Mouse (Mus musculus) intestine, embryonic 15.5 days (tissue): Measurements from ENCODE around the gene Dlg4. TPM values are rescaled to one million over a fixed set of nuclear protein-coding genes. Genes with fewer than 3 reads are reported as not detected.
A peak's percentile ranks its signal among the peaks of the same experiment; 100 is the strongest.

ENCODE experiments used
- ATAC-seq: fragments of 200-750 bp; cut with Nextera tagmentation; 2 replicates; pipeline ENCODE4 v1.8.0; 2017; ENCODE audit warnings: moderate TSS enrichment, moderate library complexity
- H3K27ac ChIP-seq: fragments of 300-500 bp; sonication (generic); 2 replicates; pipeline ENCODE4 v1.5.1; 2015; ENCODE audit warnings: mild to moderate bottlenecking, inconsistent platforms
- H3K27me3 ChIP-seq: fragments of 300-500 bp; sonication (generic); replicated peaks from 2 replicates; pipeline ENCODE4 v1.6.1; 2015; ENCODE audit warnings: inconsistent platforms
- H3K36me3 ChIP-seq: fragments of 300-500 bp; sonication (generic); 2 replicates; pipeline ENCODE4 v1.6.1; 2015; ENCODE audit warnings: inconsistent platforms
- H3K4me1 ChIP-seq: fragments of 300-500 bp; sonication (generic); replicated peaks from 2 replicates; pipeline ENCODE4 v1.6.1; 2015; ENCODE audit warnings: inconsistent platforms
- H3K4me2 ChIP-seq: fragments of 300-500 bp; sonication (generic); replicated peaks from 2 replicates; pipeline ENCODE4 v1.6.1; 2015; ENCODE audit warnings: mild to moderate bottlenecking, inconsistent platforms
- H3K4me3 ChIP-seq: fragments of 300-500 bp; sonication (generic); replicated peaks from 2 replicates; pipeline ENCODE4 v1.5.1; 2015; ENCODE audit warnings: inconsistent platforms
- H3K9ac ChIP-seq: fragments of 300-500 bp; sonication (generic); 2 replicates; pipeline ENCODE4 v1.6.1; 2015; ENCODE audit warnings: inconsistent platforms
- H3K9me3 ChIP-seq: fragments of 300-500 bp; sonication (generic); 2 replicates; pipeline ENCODE4 v1.6.1; 2016; ENCODE audit warnings: inconsistent platforms
- WGBS: fragments of 180-500 bp; shearing (Covaris S2); methylation state at CpG from one replicate; pipeline ENCODE4 v1.1.7; 2015; 5-methylcytosine and 5-hydroxymethylcytosine counted together
- polyA plus RNA-seq: library from polyadenylated mRNA; unstranded; fragments of >200 nt; fragmentation: Nextera tagmentation; extraction: Ambion mirVana; gene quantifications from 2 replicates; pipeline ENCODE4 v1.2.1, GENCODE M21; 2015

Dlg4 gene
- polyA plus RNA-seq, 1 experiment from 2014 or later: 7.2 TPM

GRCm38 (mm10) chr11:69998567-69999491 lies 17.9 kb upstream of the Dlg4 start:
- Histone ChIP-seq H3K27ac (no peak overlapping the region), H3K9me3 (no peaks in the 10 kb centered on the region), H3K9ac (no peak overlapping the region), H3K4me1 (peaks cover 37% of the 10 kb centered on the region), H3K4me3 (no peak overlapping the region), H3K4me2 (no peak overlapping the region), H3K27me3 (no peaks in the 10 kb centered on the region), H3K36me3 (peaks cover 24% of the 10 kb centered on the region)
- no peak for ATAC-seq
- WGBS: 91% methylated on average over 27 of the region's 27 CpGs

- peaks cover 37% of the 10 kb centered on the region for H3K4me1 ChIP-seq
- H3K4me3 ChIP-seq: no peak overlapping the region
- H3K9ac ChIP-seq: no peak overlapping the region
- H3K4me2 ChIP-seq: peak overlapping the region; percentile 70; the same call in 1 of the 2 replicates
- no peak for ATAC-seq
- H3K9me3 ChIP-seq: no peaks in the 10 kb centered on the region
- peaks cover 21% of the 10 kb centered on the region for H3K36me3 ChIP-seq
- H3K27ac ChIP-seq: peak overlapping the region; percentile 64
- H3K27me3 ChIP-seq: no peaks in the 10 kb centered on the region
- 76% methylated on average over 8 of the region's 8 CpGs for WGBS
These were observed 17.1 kb upstream of the Dlg4 start for GRCm38 (mm10) chr11:69999666-70000065.

- no peaks in the 10 kb centered on the region for H3K9me3 ChIP-seq
- peak within 1 kb of the TSS; percentile 80 for H3K9ac ChIP-seq
- H3K27me3 ChIP-seq: no peaks in the 10 kb centered on the region
- peaks cover 29% of the 10 kb centered on the region for H3K36me3 ChIP-seq
- peak; percentile 69 for ATAC-seq
- peak within 1 kb of the TSS; percentile 84 for H3K4me3 ChIP-seq
- under 1% methylated on average over 48 of the region's 48 CpGs for WGBS
- H3K4me2 ChIP-seq: peak within 1 kb of the TSS; percentile 70
- peak within 1 kb of the TSS; percentile 96 for H3K27ac ChIP-seq
- peaks cover 37% of the 10 kb centered on the region for H3K4me1 ChIP-seq
These were observed 16.3 kb upstream of the Dlg4 start, which contains the start of gene Dvl2 for GRCm38 (mm10) chr11:70000396-70000898. Gene Dvl2 (plus strand): TSS chr11:70000595.

DNA sequence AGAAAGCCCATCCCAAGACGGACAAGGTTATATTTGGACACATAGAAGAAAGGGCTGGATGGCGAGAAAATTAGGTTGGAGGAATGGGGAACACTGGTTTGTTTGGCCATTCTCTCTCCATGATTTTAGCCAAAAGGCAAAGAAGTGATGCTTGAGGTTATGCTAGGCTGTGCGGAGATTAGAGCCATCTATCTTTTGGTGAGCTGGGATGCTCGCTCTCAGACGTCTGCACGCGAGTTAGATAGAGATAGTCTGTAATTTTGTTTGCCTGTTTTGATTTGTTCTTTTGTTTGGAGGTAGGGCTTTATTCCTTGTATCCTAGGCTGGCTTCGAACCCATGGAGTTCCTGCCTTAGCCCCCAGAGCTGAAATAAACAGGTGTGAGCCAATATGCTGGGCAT lies 15.6 kb upstream of the Dlg4 start:
- peak overlapping the region; percentile 80 for H3K9ac ChIP-seq
- peaks cover 37% of the 10 kb centered on the region for H3K4me1 ChIP-seq
- H3K4me3 ChIP-seq: peak overlapping the region; percentile 84
- no peaks in the 10 kb centered on the region for H3K27me3 ChIP-seq
- ATAC-seq: no peak
- peak overlapping the region; percentile 70 for H3K4me2 ChIP-seq
- no peaks in the 10 kb centered on the region for H3K9me3 ChIP-seq
- peak overlapping the region; percentile 96 for H3K27ac ChIP-seq
- H3K36me3 ChIP-seq: peaks cover 31% of the 10 kb centered on the region
- 9% methylated on average over 8 of the region's 8 CpGs for WGBS

GRCm38 (mm10) chr11:70001865-70002264 lies 14.9 kb upstream of the Dlg4 start:
- Histone ChIP-seq H3K4me2 (peak overlapping the region; percentile 70), H3K36me3 (peaks cover 36% of the 10 kb centered on the region), H3K27me3 (no peaks in the 10 kb centered on the region), H3K9ac (no peak overlapping the region), H3K4me1 (peaks cover 37% of the 10 kb centered on the region), H3K9me3 (no peaks in the 10 kb centered on the region), H3K4me3 (peak overlapping the region; percentile 84), H3K27ac (no peak overlapping the region)
- no peak for ATAC-seq

- Histone ChIP-seq H3K36me3 (peaks cover 42% of the 10 kb centered on the region), H3K4me1 (peaks cover 34% of the 10 kb centered on the region), H3K27me3 (no peaks in the 10 kb centered on the region), H3K9me3 (no peaks in the 10 kb centered on the region), H3K4me3 (peak overlapping the region; percentile 84; the same call in 1 of the 2 replicates), H3K4me2 (peak overlapping the region; percentile 70), H3K9ac (no peak overlapping the region), H3K27ac (no peak overlapping the region)
- 84% methylated on average over 2 of the region's 2 CpGs for WGBS
- ATAC-seq: no peak
These were observed 14.3 kb upstream of the Dlg4 start for GRCm38 (mm10) chr11:70002471-70002870.

GRCm38 (mm10) chr11:70005521-70005920 lies 11.2 kb upstream of the Dlg4 start:
- Histone ChIP-seq H3K36me3 (peaks cover 46% of the 10 kb centered on the region), H3K9ac (no peak overlapping the region), H3K4me2 (no peak overlapping the region), H3K27ac (no peak overlapping the region), H3K9me3 (no peaks in the 10 kb centered on the region), H3K27me3 (no peaks in the 10 kb centered on the region), H3K4me1 (peaks cover 16% of the 10 kb centered on the region), H3K4me3 (no peak overlapping the region)
- WGBS: 57% methylated on average over 5 of the region's 5 CpGs
- ATAC-seq: no peak

GRCm38 (mm10) chr11:70010033-70010432 lies 6.7 kb upstream of the Dlg4 start:
- no peak overlapping the region for H3K9ac ChIP-seq
- H3K9me3 ChIP-seq: no peaks in the 10 kb centered on the region
- WGBS: 88% methylated on average over 6 of the region's 6 CpGs
- H3K36me3 ChIP-seq: peaks cover 64% of the 10 kb centered on the region
- peaks cover 12% of the 10 kb centered on the region for H3K4me1 ChIP-seq
- H3K27me3 ChIP-seq: no peaks in the 10 kb centered on the region
- no peak overlapping the region for H3K4me2 ChIP-seq
- H3K27ac ChIP-seq: no peak overlapping the region
- no peak overlapping the region for H3K4me3 ChIP-seq
- ATAC-seq: no peak

GRCm38 (mm10) chr11:70010548-70010947 lies 6.2 kb upstream of the Dlg4 start:
- ATAC-seq: no peak
- whole genome bisulfite sequencing: 83% methylated on average over 12 of the region's 12 CpGs
- no peaks in the 10 kb centered on the region for H3K27me3 ChIP-seq
- H3K4me2 ChIP-seq: no peak overlapping the region
- H3K36me3 ChIP-seq: peaks cover 59% of the 10 kb centered on the region
- H3K4me3 ChIP-seq: no peak overlapping the region
- H3K4me1 ChIP-seq: peaks cover 12% of the 10 kb centered on the region
- H3K27ac ChIP-seq: no peak overlapping the region
- H3K9ac ChIP-seq: no peak overlapping the region
- H3K9me3 ChIP-seq: no peaks in the 10 kb centered on the region

- no peak overlapping the region for H3K9ac ChIP-seq
These were observed 5.8 kb upstream of the Dlg4 start for GRCm38 (mm10) chr11:70010961-70011360.

DNA sequence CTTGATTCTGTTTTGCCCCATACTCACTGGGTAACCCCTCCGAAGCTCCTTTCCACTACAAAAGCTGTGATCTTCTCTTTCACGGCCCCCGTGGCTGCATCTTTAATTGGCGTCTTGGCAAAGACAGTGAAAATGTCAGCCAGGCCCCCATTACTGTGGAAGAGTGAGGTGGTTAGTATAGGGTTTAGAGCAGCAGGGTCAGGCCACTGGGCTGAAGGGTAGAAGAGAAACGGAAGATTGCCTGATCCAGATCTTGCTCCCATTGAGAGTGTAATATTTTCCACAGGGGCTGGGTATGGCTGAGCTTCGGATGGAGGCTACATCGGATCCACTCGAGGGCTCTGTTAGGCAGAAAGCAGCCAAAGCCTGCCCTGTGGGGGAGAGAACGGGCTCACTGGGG lies 3.8 kb upstream of the Dlg4 start:
- H3K27me3 ChIP-seq: no peaks in the 10 kb centered on the region
- ATAC-seq: no peak
- peaks cover 42% of the 10 kb centered on the region for H3K36me3 ChIP-seq
- no peak overlapping the region for H3K4me2 ChIP-seq
- H3K9me3 ChIP-seq: no peaks in the 10 kb centered on the region
- H3K4me3 ChIP-seq: no peak overlapping the region
- no peak overlapping the region for H3K27ac ChIP-seq
- H3K9ac ChIP-seq: no peak overlapping the region
- peaks cover 19% of the 10 kb centered on the region for H3K4me1 ChIP-seq
- 89% methylated on average over 9 of the region's 9 CpGs for WGBS

More at GRCm38 (mm10) chr11:70010961-70011360, 5.8 kb upstream of the Dlg4 start:
- H3K4me1 ChIP-seq: peaks cover 12% of the 10 kb centered on the region
- H3K4me3 ChIP-seq: no peak overlapping the region
- H3K9me3 ChIP-seq: no peaks in the 10 kb centered on the region
- no peak overlapping the region for H3K4me2 ChIP-seq
- H3K36me3 ChIP-seq: peaks cover 58% of the 10 kb centered on the region
- no peak for ATAC-seq
- no peak overlapping the region for H3K27ac ChIP-seq
- 91% methylated on average over 10 of the region's 10 CpGs for WGBS
- no peaks in the 10 kb centered on the region for H3K27me3 ChIP-seq

- Histone ChIP-seq H3K27me3 (no peaks in the 10 kb centered on the region), H3K9ac (no peak overlapping the region; the same call in 1 of the 2 replicates), H3K4me2 (no peak overlapping the region), H3K4me3 (no peak overlapping the region), H3K4me1 (peaks cover 21% of the 10 kb centered on the region), H3K9me3 (no peaks in the 10 kb centered on the region), H3K36me3 (peaks cover 38% of the 10 kb centered on the region), H3K27ac (no peak overlapping the region)
- ATAC-seq: no peak
- 79% methylated on average over 3 of the region's 3 CpGs for WGBS
These were observed 3.3 kb upstream of the Dlg4 start for GRCm38 (mm10) chr11:70013408-70013807.
